Mouse (Mus musculus) testis, postnatal 14 days (tissue): ENCODE measurements at regions not wholly inside any gene's neighbourhood (a gene's known extent, or its start where the extent isn't known, plus 50 kb on each side); places are given as distances from the start of the nearest gene placed in this dataset.

Experiments
- DNase-seq: peaks from one replicate; pipeline ENCODE4 v3.0.0; 2021; ENCODE audit warnings: low spot score

- no peak for DNase-seq
Observed at GRCm38 (mm10) chr2:124718985-124719384, 348.9 kb upstream of the Slc24a5 start.

GRCm38 (mm10) chr2:124719820-124720478, 348.0 kb upstream of the Slc24a5 start:
- no peak for DNase-seq

GRCm38 (mm10) chr2:124720593-124721445, 347.1 kb upstream of the Slc24a5 start:
- no peak for DNase-seq

GRCm38 (mm10) chr2:124724171-124724570, 343.8 kb upstream of the Slc24a5 start:
- no peak for DNase-seq

GRCm38 (mm10) chr2:124724827-124725480, 343.0 kb upstream of the Slc24a5 start:
- DNase-seq = no peak

- no peak for DNase-seq
Observed at GRCm38 (mm10) chr2:124727979-124728378, 339.9 kb upstream of the Slc24a5 start.

GRCm38 (mm10) chr2:124732593-124732992, 335.3 kb upstream of the Slc24a5 start:
- no peak for DNase-seq

GRCm38 (mm10) chr2:124740848-124741247, 327.1 kb upstream of the Slc24a5 start:
- no peak for DNase-seq

- DNase-seq = no peak
Observed at GRCm38 (mm10) chr2:124742964-124743363, 325.0 kb upstream of the Slc24a5 start.

GRCm38 (mm10) chr2:124745045-124745444, 322.9 kb upstream of the Slc24a5 start:
- no peak for DNase-seq

- DNase-seq = no peak
Observed at GRCm38 (mm10) chr2:124747119-124747518, 320.8 kb upstream of the Slc24a5 start.

- DNase-seq = peak; percentile 43
Observed at GRCm38 (mm10) chr2:124747627-124748026, 320.3 kb upstream of the Slc24a5 start.

- no peak for DNase-seq
Observed at GRCm38 (mm10) chr2:124751832-124752231, 316.1 kb upstream of the Slc24a5 start.

GRCm38 (mm10) chr2:124753717-124754116, 314.2 kb upstream of the Slc24a5 start:
- DNase-seq = no peak

GRCm38 (mm10) chr2:124755244-124755643, 312.7 kb upstream of the Slc24a5 start:
- DNase-seq = no peak

GRCm38 (mm10) chr2:124758992-124759391, 308.9 kb upstream of the Slc24a5 start:
- DNase-seq = no peak

GRCm38 (mm10) chr2:124763650-124764049, 304.3 kb upstream of the Slc24a5 start:
- no peak for DNase-seq

GRCm38 (mm10) chr2:124764186-124764910, 303.6 kb upstream of the Slc24a5 start:
- no peak for DNase-seq

- DNase-seq = no peak
Observed at GRCm38 (mm10) chr2:124769267-124769967, 298.5 kb upstream of the Slc24a5 start.

GRCm38 (mm10) chr2:124770028-124770427, 297.9 kb upstream of the Slc24a5 start:
- DNase-seq = no peak

- no peak for DNase-seq
Observed at GRCm38 (mm10) chr2:124772055-124772708, 295.7 kb upstream of the Slc24a5 start.
